Mouse (Mus musculus) CD4-positive helper T cell, adult 2 months (primary cell): Measurements from ENCODE around the gene 4930453N24Rik.

Experiments
- DNase-seq: peaks from one replicate; pipeline ENCODE4 v3.0.0-alpha.2; 2012; ENCODE audit warnings: low read depth, missing footprints, low spot score

Gene 4930453N24Rik

DNA sequence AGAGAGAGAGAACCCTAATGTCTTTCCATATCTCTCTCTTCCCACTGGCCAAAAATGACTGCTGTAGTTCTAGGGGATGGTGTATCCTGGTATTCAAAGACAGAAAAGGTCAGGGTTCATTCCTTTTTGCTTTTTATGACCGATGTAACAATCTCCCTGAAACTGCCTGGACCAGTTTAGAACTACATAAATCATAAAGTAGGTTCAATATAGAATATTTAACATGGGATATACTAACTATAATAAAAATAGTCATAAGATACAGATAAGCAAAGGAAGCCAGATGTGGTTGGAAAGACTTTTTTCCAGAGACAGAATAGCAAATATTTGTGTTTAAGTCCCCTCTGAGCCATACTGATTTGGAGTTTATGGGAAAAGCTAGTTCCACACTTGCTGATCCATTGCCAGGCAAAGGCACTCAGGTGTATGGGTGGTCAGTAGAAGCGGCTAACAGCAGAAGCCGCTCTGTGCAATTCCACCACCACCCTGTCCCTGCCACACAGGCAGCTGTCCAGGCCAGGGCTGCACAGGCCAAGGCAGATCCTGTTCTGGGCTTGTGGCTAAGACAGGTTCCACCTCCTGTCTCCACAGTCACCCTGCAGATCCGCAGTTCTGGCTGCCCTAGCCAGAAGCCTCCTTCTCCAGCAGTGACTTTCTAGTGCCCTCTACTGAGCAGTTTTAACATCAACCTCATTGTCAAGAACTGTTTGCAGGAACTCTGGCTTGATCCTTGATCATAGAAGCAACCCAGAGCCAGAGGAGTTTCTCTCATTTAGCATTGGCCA is 47.5 kb downstream of the 4930453N24Rik start:
- peak; percentile 9 for DNase-seq

DNA sequence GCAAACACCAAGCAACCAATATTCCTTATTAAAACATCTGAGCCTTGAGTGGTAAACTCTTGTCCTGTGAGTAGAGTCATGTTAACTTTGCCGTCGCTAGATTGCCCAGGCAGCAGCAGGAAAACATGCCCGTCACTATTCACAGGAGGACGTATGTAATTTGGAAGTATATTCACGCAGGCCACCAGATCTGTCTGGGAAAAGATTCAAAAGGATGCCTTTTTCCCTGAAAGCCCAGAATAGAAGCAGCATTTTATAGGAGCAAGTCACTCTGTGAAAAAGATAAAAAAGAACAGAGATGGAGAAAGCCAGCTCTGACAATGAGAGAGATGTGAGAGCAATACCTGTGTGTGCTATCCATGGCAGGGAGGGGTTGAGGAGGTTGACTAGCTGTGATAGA is 49.4 kb downstream of the 4930453N24Rik start:
- DNase-seq: no peak

DNA sequence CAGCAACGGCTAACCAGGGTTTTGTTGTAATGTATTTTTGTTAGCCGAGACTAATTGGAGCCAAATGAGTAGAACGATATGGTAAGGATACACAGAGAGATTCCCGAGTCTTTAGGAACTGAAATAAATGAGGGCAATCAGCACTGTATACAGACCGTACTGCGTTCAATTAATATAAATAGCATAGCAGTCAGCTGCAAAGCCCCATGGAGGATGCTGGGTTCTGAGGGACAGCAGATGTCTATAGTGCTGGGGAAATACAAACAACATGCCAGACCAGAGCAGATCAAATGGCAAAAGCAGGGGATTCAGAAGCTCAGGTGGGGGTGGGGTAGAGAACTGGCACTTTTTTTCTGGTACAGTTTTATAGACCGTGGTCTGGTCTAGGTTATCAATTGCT is 51.9 kb downstream of the 4930453N24Rik start:
- no peak for DNase-seq

DNA sequence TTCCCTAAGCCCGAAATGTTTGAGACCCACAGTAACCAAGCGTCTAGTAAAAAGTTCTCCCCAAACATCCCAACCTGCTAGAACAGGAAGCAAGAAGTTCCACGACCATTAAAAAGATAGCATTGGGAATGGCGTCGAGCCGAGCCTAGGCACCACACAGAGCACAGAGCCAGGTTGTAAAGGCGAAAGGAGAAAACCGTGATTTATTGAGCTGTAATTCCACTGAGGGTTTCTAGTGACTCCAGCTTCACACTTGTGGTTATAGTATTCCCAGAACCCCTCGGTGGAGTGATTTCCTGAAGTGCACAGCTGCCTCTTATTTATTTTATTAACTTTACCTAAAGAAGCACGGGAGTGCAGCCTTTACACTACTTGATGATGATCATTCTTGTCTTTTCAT is 53.1 kb downstream of the 4930453N24Rik start:
- DNase-seq: no peak

DNA sequence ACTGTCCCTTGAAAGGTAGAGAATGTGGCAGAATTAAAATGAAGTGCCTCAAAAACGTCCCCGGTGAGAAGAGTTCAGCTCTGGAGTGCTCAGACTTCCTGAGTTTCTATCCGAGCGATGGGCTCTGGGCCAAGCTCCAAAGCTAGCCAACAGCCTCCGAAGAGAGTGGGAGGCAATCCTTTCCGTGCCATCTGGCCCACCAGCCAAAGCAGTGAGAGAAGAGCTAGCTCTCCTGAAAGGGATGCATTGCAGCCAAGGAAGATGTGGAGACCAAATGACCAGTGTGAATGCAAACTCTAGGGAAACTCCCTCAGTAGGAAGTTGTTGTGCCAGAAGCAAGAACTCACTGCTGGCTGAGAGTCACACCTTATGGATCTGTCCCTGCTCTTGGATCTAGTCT is 59.1 kb downstream of the 4930453N24Rik start:
- DNase-seq: no peak
